Mouse (Mus musculus): Measurements from ENCODE around the gene Cep19. TPM values are rescaled to one million over a fixed set of nuclear protein-coding genes. Genes with fewer than 3 reads are reported as not detected.

Cep19 gene
- total RNA-seq, 2 experiments from 2014 or later = 9.6 to 10.6 TPM

DNA sequence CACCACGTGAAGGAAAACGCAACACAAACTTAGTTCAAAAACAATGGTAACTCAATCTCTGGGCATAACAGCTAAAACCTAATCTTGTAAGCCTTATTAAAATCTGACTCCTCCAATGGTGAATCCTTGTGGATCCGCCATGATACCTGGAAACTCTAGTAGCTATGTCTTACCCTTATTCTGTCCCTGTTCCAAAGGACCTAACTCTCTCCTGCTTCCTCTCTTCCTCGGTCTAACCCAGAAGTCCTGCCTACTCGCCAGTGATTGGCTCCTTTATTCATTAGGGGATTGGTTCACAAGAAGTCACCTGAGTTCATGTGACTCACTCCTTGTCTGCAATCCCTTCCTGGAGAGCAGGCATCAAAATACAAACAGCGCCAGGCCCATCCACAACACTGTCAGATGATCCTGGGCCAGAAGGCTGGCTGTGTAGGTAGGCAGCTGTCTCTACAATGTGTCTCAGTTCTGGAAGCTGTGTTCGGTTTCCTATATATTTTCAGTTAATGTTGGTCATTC is 36.3 kb downstream of the Cep19 start:
- intact Hi-C loops (cut with DNase I) = no loop called here
- DNase-seq = no peak

DNA sequence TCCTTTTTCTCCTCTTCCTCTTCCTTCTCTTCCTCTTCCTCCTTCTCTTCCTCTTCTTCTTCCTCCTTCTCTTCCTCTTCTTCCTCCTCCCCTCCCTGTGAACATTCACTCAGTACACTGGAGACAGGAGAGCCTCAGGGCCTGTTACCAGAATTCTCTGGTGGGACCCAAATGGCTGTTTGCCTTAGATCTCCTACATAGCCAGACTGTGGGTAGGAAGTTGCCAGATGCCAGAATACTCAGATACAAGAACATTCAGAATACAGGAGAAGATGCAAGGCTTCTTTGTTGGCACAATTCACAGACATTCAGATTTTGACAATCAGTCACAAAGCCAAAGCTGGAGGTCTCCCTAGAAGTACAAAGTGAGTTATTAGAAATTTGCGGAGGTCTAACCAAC is 39.4 kb downstream of the Cep19 start:
- no peak for DNase-seq
- intact Hi-C loops (cut with DNase I) = no loop called here

DNA sequence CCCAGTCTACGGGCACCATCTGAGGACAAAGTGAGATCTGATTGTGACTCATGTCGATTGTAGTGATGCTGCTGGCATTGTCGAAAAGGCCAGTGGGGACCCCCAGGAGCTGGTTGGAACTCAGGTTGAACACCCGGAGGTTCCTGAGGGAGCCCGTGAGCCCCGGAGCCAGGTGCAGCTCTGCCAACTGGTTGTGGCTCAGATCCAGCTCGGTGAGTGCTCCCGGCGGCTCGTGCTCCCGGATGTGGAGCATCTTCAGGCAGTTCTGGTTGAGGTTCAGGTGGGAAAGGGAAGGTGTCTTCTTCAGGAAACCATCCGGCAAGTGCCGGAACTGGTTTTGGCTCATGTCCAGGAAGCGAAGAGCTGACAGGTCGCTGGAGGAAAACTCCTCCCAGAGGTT is 44.2 kb downstream of the Cep19 start:
- DNase-seq = no peak
- intact Hi-C loops (cut with DNase I) = no loop called here

DNA sequence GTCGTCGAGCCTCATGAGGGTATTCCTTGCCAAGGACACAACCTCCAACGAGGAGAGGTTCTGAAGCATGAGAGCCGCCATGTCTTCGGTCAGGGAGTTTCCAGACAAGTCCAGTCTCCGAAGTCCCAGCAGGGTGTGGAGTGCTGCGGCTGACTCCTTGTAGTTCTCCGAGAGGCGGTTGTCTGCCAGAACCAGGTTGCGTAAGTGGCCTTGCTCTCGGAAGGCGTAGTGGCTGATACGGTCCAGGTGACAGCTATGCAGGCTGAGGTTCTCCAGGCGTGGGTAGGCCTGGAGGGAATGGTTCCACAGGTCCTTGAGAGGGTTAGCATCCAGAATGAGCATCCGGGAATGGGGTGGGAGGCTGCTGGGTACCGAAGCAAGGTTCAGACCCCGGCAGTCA is 45.0 kb downstream of the Cep19 start:
- no peak for DNase-seq
- intact Hi-C loops (cut with DNase I) = no loop called here

DNA sequence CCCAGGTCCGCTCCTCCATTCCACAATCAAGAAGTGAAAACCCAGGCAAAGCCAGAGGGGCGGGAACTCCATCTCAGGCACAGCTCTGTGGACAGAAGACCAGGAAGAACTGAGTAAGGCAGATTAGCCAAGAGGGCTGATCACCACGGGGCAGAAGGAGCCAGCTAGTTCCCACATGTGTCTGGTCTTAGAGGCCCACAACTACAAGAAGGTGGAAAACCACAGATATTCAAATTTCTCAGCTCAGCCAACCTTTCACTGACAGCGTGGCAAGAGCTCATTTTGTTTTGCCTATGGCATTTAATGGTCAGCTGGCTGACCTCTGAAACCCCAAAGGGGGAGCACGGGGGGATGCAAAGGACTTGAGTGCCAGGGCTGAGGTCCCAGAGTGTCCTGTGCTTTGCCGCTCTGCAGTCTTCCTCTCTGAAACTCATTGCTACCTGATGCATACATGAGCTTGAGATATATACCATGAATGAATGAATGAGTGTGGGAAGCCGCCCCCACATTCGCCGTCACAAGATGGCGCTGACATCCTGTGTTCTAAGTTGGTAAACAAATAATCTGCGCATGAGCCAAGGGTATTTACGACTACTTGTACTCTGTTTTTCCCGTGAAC is 48.1 kb downstream of the Cep19 start:
- no peak for DNase-seq
- intact Hi-C loops (cut with DNase I) = no loop called here

DNA sequence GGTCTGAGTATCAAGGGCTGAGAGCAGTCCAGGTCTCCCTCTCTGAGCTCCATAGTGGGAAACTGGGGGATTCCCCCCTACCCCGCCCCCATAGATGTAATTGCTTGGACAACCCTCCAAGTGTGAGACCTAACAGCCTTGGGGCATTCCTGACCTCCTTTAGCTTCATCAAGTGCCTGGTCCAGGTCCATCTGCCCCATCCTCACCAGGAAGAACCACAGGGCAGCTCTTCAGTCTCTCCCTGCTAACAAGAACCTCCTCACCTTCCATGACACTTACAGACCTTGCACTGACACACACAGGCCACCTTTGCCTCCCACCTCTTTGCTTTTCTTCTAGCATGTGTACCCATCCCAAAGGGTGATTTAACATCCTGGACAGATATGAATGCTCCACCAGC is 54.4 kb downstream of the Cep19 start:
- intact Hi-C loops (cut with DNase I) = no loop called here
- DNase-seq = no peak

DNA sequence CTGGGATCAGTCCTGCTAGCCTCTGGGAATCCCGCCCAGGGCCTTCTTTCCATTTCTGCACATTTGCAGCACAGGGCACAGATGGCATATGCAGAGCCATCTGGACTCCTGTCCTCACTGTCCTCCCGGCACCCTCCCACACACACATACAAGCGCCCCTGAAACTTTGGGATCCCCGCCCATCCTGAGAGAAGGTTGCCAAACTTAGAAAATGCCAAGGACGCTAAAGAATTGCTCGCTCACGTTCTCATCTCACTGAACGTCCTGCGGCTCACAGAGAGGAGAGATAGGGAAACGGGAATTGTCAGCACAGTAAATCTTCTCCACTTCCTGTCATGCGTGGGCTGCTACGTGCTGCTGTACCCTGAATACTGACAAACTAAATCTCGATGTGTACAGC is 54.8 kb downstream of the Cep19 start:
- intact Hi-C loops (cut with DNase I) = no loop called here
- DNase-seq = peak; percentile 29

DNA sequence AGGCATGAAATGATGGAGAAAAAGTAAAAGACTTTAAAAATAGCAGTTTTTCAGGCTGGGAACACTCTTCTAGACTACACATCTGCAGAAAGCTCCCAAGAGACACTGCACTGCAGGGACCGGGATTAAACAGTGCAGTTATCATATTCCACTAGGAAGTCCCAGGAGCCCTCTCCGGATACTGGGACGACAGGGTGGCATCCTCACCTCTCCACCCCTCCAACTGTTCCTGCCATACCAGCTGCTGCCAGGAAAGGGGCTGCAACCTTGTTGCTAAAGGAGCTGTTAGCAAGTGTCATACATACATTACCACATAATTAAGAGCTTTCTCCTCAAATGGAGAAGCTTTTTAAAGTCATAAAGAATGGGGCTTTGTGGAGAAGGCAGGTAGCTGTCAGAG is 57.1 kb downstream of the Cep19 start:
- no peak for DNase-seq
- intact Hi-C loops (cut with DNase I) = no loop called here

DNA sequence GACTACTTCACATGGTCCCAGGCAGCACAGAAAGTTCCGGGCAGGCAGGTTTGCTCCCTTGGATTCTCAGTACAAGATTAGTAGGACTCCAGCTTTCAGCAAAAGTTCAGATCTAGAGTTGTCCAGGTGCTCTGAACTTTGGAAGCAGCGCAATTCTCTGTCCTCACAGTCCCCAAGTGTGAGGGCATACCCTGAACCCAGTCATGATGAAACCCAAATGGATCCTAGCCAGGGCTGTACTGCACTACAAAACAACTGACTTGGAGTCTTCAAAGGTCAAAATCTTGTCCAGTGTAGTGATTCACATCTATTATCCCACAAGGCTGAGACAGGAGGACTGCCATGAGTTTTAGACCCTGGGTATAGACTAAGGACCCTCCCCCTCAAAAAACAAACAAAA is 57.8 kb downstream of the Cep19 start:
- no peak for DNase-seq
- intact Hi-C loops (cut with DNase I) = no loop called here

Other genes with a start within 250 kb of the Cep19 start
- under 1 TPM in 1 of 2 experiments, not detected in 1; 0.05 TPM for gene Meltf, start 221.0 kb upstream of the Cep19 start, total RNA-seq (2021)
- 1 to 10 TPM; 1.7 to 2.0 TPM for gene Pigz, start 165.9 kb upstream of the Cep19 start, total RNA-seq (2021)
- 10 to 100 TPM; 73.1 to 74.1 TPM for gene 0610012G03Rik, start 151.3 kb upstream of the Cep19 start, total RNA-seq (2021)
- gene Ncbp2, start 151.3 kb upstream of the Cep19 start, total RNA-seq (2021) = 10 to 100 TPM; 22.4 to 29.3 TPM
- gene Senp5, start 96.5 kb upstream of the Cep19 start, total RNA-seq (2021) = 10 to 100 TPM; 18.1 to 18.4 TPM
- 10 to 100 TPM; 42.4 to 42.5 TPM for gene Pak2, start 20.5 kb upstream of the Cep19 start, total RNA-seq (2021)
- gene Pigx, start 60 bp upstream of the Cep19 start, total RNA-seq (2021) = 10 to 100 TPM; 23.9 to 26.6 TPM
- gene Nrros, start 65.8 kb downstream of the Cep19 start, total RNA-seq (2021) = 1 to 10 TPM; 5.7 to 6.8 TPM
- not detected for gene Bex6, start 80.0 kb downstream of the Cep19 start, total RNA-seq (2021)
- 10 to 100 TPM; 15.5 to 16.3 TPM for gene Fbxo45, start 147.4 kb downstream of the Cep19 start, total RNA-seq (2021)
- 1 to 10 TPM; 6.8 to 6.9 TPM for gene Wdr53, start 147.4 kb downstream of the Cep19 start, total RNA-seq (2021)
- gene Smco1, start 171.7 kb downstream of the Cep19 start, total RNA-seq (2021) = 1 to 10 TPM; 7.9 to 9.6 TPM
- 10 to 100 TPM; 16.1 to 18.5 TPM for gene Rnf168, start 177.7 kb downstream of the Cep19 start, total RNA-seq (2021)
- gene Ubxn7, start 232.5 kb downstream of the Cep19 start, total RNA-seq (2021) = 10 to 100 TPM; 34.0 to 35.4 TPM

Data from heart, postnatal 10 days (tissue).